7 mouse cellular contexts compared by ENCODE assay signal in the genomic region with DNA sequence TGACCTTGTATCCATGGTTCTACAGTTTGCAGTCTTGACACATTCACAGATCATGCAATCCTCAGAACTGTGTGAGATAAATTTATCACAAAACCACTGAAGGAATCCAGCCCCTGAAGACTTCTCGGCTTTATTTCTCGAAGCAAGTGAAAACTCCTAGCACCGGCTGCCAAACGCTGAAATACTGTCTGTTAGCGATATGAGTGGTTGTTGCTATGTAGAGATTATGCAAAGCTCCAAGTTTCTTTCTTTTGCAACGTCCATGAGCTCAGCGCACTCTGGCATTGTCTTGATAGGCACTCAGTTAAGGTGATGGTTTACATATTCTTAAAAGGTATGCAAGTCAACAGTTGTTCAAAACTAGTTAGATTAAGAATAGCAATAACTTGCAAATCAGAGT. TPM values are rescaled to one million over a fixed set of nuclear protein-coding genes. Genes with fewer than 3 reads are reported as not detected.
A peak's percentile ranks its signal among the peaks of the same experiment; 100 is the strongest.
DNase-seq lines count a peak whose midpoint lies in the region; ATAC-seq and TF ChIP-seq lines count a peak whose summit lies in the region.

No protein-coding gene starts in this region.

- H3K36me3 ChIP-seq in liver, adult 2 months (ENCODE audit: control insufficient read depth, insufficient read depth, low read length): no peaks in the 10 kb centered on the region
- no peaks in the 10 kb centered on the region for H3K36me3 ChIP-seq in forebrain, embryonic 16.5 days (ENCODE audit: control insufficient read depth, insufficient read depth)
- H3K36me3 ChIP-seq in liver, postnatal 0 days (replicated peaks; ENCODE audit: insufficient read depth, low read length): no peaks in the 10 kb centered on the region
- no peaks in the 10 kb centered on the region for H3K36me3 ChIP-seq in stomach, embryonic 14.5 days (ENCODE audit: control insufficient read depth, insufficient read depth, low read length)

- no peak overlapping the region for H3K4me3 ChIP-seq in liver, adult 2 months (ENCODE audit: insufficient read depth, low read depth, low read length)
- H3K4me3 ChIP-seq in forebrain, embryonic 16.5 days (replicated peaks; ENCODE audit: low read length): no peak overlapping the region
- no peak overlapping the region for H3K4me3 ChIP-seq in liver, postnatal 0 days (ENCODE audit: low read depth, low read length)
- H3K4me3 ChIP-seq in stomach, embryonic 14.5 days (ENCODE audit: low read depth, low read length): no peak overlapping the region

- no peak for TF ChIP-seq POLR2A in liver, adult 2 months (IDR thresholded peaks at IDR 0.05; ENCODE audit: extremely low read depth, insufficient read depth, low read length)

- H3K9me3 ChIP-seq in forebrain, embryonic 16.5 days (ENCODE audit: control insufficient read depth, low read length): no peaks in the 10 kb centered on the region
- H3K9me3 ChIP-seq in liver, postnatal 0 days (ENCODE audit: low read length): no peaks in the 10 kb centered on the region
- no peaks in the 10 kb centered on the region for H3K9me3 ChIP-seq in stomach, embryonic 14.5 days (ENCODE audit: control insufficient read depth, low read depth, low read length)

- no peaks in the 10 kb centered on the region for H3K79me2 ChIP-seq in liver, adult 2 months (ENCODE audit: control insufficient read depth, insufficient read depth, low read length)

- peak overlapping the region; percentile 33; the same call in 1 of the 2 replicates for H3K4me2 ChIP-seq in forebrain, embryonic 16.5 days (ENCODE audit: low read length)
- H3K4me2 ChIP-seq in liver, postnatal 0 days (ENCODE audit: low read depth, low read length): 0 out of 2 replicates have a peak overlapping the region, but pooled peaks have one; percentile 100
- peak overlapping the region; percentile 76; the same call in 1 of the 2 replicates for H3K4me2 ChIP-seq in stomach, embryonic 14.5 days (replicated peaks; ENCODE audit: low read depth, low read length)

- peak; percentile 37; the same call in 1 of the 2 replicates for TF ChIP-seq EP300 in liver, postnatal 0 days (IDR thresholded peaks at IDR 0.05; ENCODE audit: low read depth)

- DNase-seq in liver, adult 2 months (ENCODE audit: extremely low read depth, low read depth, low spot score): peak; percentile 22
- no peak for DNase-seq in liver
- no peak for DNase-seq in liver, postnatal 0 days
- DNase-seq in embryo, embryonic 10.5 days (ENCODE audit: low spot score): no peak
- DNase-seq in left cerebral cortex, adult 18-20 months (ENCODE audit: low spot score in 2 of 2): no peak

- H3K27me3 ChIP-seq in liver, adult 2 months (ENCODE audit: control insufficient read depth, insufficient read depth, low read length): no peaks in the 10 kb centered on the region
- no peaks in the 10 kb centered on the region for H3K27me3 ChIP-seq in forebrain, embryonic 16.5 days (replicated peaks; ENCODE audit: control insufficient read depth, insufficient read depth, low read length)
- no peaks in the 10 kb centered on the region for H3K27me3 ChIP-seq in liver, postnatal 0 days (ENCODE audit: insufficient read depth, low read length)
- no peaks in the 10 kb centered on the region for H3K27me3 ChIP-seq in stomach, embryonic 14.5 days (ENCODE audit: control insufficient read depth, insufficient read depth, low read length)

- peaks cover 7% of the 10 kb centered on the region for H3K4me1 ChIP-seq in liver, adult 2 months (ENCODE audit: control insufficient read depth, insufficient read depth, low read length)
- peaks cover 13% of the 10 kb centered on the region for H3K4me1 ChIP-seq in forebrain, embryonic 16.5 days (replicated peaks; ENCODE audit: control insufficient read depth, insufficient read depth, low read length)
- H3K4me1 ChIP-seq in liver, postnatal 0 days (ENCODE audit: insufficient read depth): peaks cover 16% of the 10 kb centered on the region
- 0 out of 2 replicates have a peak, but pooled peaks cover 3% of the 10 kb centered on the region for H3K4me1 ChIP-seq in stomach, embryonic 14.5 days (ENCODE audit: control insufficient read depth, insufficient read depth, low read length)

- ATAC-seq in forebrain, embryonic 16.5 days: no peak
- no peak for ATAC-seq in liver, postnatal 0 days
- no peak for ATAC-seq in stomach, embryonic 14.5 days (ENCODE audit: insufficient number of reproducible peaks, insufficient read depth, low FRiP score, low read depth)

- 81% methylated on average over 7 of the region's 7 CpGs for WGBS in liver, adult 2 months
- 59% methylated on average over 7 of the region's 7 CpGs for WGBS in forebrain, embryonic 16.5 days
- WGBS in liver, postnatal 0 days (ENCODE audit: insufficient replicate concordance): 42% methylated on average over 7 of the region's 7 CpGs
- 53% methylated on average over 7 of the region's 7 CpGs for WGBS in stomach, embryonic 14.5 days

- TF ChIP-seq CTCF in liver, adult 2 months (IDR thresholded peaks at IDR 0.05; ENCODE audit: low read depth, low read length): no peak
- no peak for TF ChIP-seq CTCF in liver, postnatal 0 days (IDR thresholded peaks at IDR 0.05; ENCODE audit: low read depth)

- H3K9ac ChIP-seq in liver, adult 2 months (ENCODE audit: low read depth, low read length): no peak overlapping the region
- peak overlapping the region; percentile 10; the same call in 1 of the 2 replicates for H3K9ac ChIP-seq in forebrain, embryonic 16.5 days (replicated peaks; ENCODE audit: low read depth, low read length)
- no peak overlapping the region for H3K9ac ChIP-seq in liver, postnatal 0 days (replicated peaks)
- no peak overlapping the region for H3K9ac ChIP-seq in stomach, embryonic 14.5 days (replicated peaks; ENCODE audit: low read depth, low read length)

- no peak overlapping the region for H3K27ac ChIP-seq in liver, adult 2 months (replicated peaks; ENCODE audit: insufficient read depth, low read depth, low read length)
- H3K27ac ChIP-seq in forebrain, embryonic 16.5 days (ENCODE audit: low read length): peak overlapping the region; percentile 99
- H3K27ac ChIP-seq in liver, postnatal 0 days (ENCODE audit: low read depth): no peak overlapping the region
- H3K27ac ChIP-seq in stomach, embryonic 14.5 days (ENCODE audit: low read length): 0 out of 2 replicates have a peak overlapping the region, but pooled peaks have one; percentile 6

RNA-seq across cellular contexts. Expression of a gene that starts 13.3 kb away (rescaled TPM):
- total RNA-seq in liver, adult 2 months (2014; rRNA removed): 117 and 123 TPM in 2 replicates
- 114 and 119 TPM in 2 replicates for polyA plus RNA-seq in liver, adult 2 months (2012; rRNA removed)
- 2,124 and 2,140 TPM in 2 replicates for polyA plus RNA-seq in forebrain, embryonic 16.5 days (2015; fragmentation: Nextera tagmentation; extraction: Ambion mirVana)
- polyA plus RNA-seq in liver, postnatal 0 days (2015; fragmentation: Nextera tagmentation; extraction: Ambion mirVana): 454 and 482 TPM in 2 replicates
- 1,664 and 1,668 TPM in 2 replicates for polyA plus RNA-seq in stomach, embryonic 14.5 days (2014; fragmentation: Nextera tagmentation; extraction: Ambion mirVana)
- 1,000 to 10,000 TPM; 2,232 to 2,307 TPM for total RNA-seq in left cerebral cortex, adult 18-20 months (2021)

RNA-seq across cellular contexts. Expression of a gene that starts 26.4 kb away (rescaled TPM):
- 6.8 and 8.1 TPM in 2 replicates for total RNA-seq in liver, adult 2 months (2014; rRNA removed)
- 3.4 and 4.5 TPM in 2 replicates for polyA plus RNA-seq in liver, adult 2 months (2012; rRNA removed)
- 15.7 and 16.8 TPM in 2 replicates for polyA plus RNA-seq in forebrain, embryonic 16.5 days (2015; fragmentation: Nextera tagmentation; extraction: Ambion mirVana)
- 3.5 and 4.7 TPM in 2 replicates for polyA plus RNA-seq in liver, postnatal 0 days (2015; fragmentation: Nextera tagmentation; extraction: Ambion mirVana)
- 13.1 and 13.3 TPM in 2 replicates for polyA plus RNA-seq in stomach, embryonic 14.5 days (2014; fragmentation: Nextera tagmentation; extraction: Ambion mirVana)
- total RNA-seq in left cerebral cortex, adult 18-20 months (2021): 10 to 100 TPM; 16.9 to 17.7 TPM

Comparison
In these comparisons a context has a peak if more than half of its experiments do, and no peak if none do; other contexts are left out.
1. H3K27ac ChIP-seq: peak in forebrain, embryonic 16.5 days (single experiment) and stomach, embryonic 14.5 days (single experiment); none in liver, adult 2 months (single experiment) and liver, postnatal 0 days (single experiment).
2. H3K4me2 ChIP-seq: peak in every context shown above with its lines; median percentile 100 in liver, postnatal 0 days; 76 in stomach, embryonic 14.5 days; 33 in forebrain, embryonic 16.5 days.